Comparison of ENCODE assay signal across 8 mouse cellular contexts in the genomic region with DNA sequence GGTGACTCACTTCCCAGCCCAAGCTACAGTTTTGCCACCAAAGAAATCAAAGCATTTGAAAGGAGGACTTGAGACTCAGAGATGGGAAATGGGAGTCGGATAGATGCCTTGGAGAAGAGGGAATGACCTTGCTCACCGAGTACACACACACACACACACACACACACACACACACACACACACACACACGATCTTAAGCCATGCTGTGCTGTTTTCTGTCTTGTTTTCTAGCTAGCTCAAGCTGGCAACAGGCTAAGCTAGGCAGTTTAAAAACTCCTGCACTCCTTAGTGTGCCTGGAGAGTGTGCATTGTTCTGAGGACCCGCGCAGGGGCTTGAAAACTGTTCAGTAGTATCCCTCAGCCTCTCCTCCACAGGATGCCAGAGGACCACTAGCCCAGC. TPM values are rescaled to one million over a fixed set of nuclear protein-coding genes. Genes with fewer than 3 reads are reported as not detected.
DNase-seq lines count a peak whose midpoint lies in the region.

No protein-coding gene starts in this region.

- no peaks in the 10 kb centered on the region for H3K36me3 ChIP-seq in heart, embryonic 10.5 days
- no peaks in the 10 kb centered on the region for H3K36me3 ChIP-seq in midbrain, embryonic 10.5 days

- H3K27me3 ChIP-seq in heart, embryonic 10.5 days (ENCODE audit: insufficient read depth, poor library complexity, severe bottlenecking) = peaks cover 6% of the 10 kb centered on the region; the same call in 1 of the 2 replicates
- peaks cover 25% of the 10 kb centered on the region for H3K27me3 ChIP-seq in midbrain, embryonic 10.5 days (ENCODE audit: low read depth, poor library complexity, severe bottlenecking)

- DNase-seq in heart, embryonic 10.5 days (ENCODE audit: low spot score) = peak; percentile 72
- no peak for DNase-seq in heart, adult 9 months (ENCODE audit: low spot score in 2 of 2)
- peak; percentile 30 for DNase-seq in right cerebral cortex, postnatal 25 days
- no peak for DNase-seq in right cerebral cortex, postnatal 4 days
- no peak for DNase-seq in midbrain, embryonic 10.5 days (ENCODE audit: low spot score)
- no peak for DNase-seq in testis, postnatal 14 days (ENCODE audit: low spot score)
- DNase-seq in lung, postnatal 4 days = no peak
- DNase-seq in urinary bladder, postnatal 36 days (ENCODE audit: low spot score in 2 of 2) = no peak

- no peak overlapping the region for H3K27ac ChIP-seq in heart, embryonic 10.5 days
- no peak overlapping the region for H3K27ac ChIP-seq in midbrain, embryonic 10.5 days (replicated peaks)

- 69% methylated on average over 5 of the region's 5 CpGs for WGBS in heart, embryonic 10.5 days
- 56% methylated on average over 5 of the region's 5 CpGs for WGBS in midbrain, embryonic 10.5 days

- peaks cover 16% of the 10 kb centered on the region; the same call in 1 of the 2 replicates for H3K4me1 ChIP-seq in heart, embryonic 10.5 days
- H3K4me1 ChIP-seq in midbrain, embryonic 10.5 days = peaks cover 23% of the 10 kb centered on the region

- 0 out of 2 replicates have a peak overlapping the region, but pooled peaks have one; percentile 66 for H3K4me3 ChIP-seq in heart, embryonic 10.5 days
- H3K4me3 ChIP-seq in midbrain, embryonic 10.5 days = peak overlapping the region; percentile 58; the same call in 1 of the 2 replicates

- no peaks in the 10 kb centered on the region for H3K9me3 ChIP-seq in heart, embryonic 10.5 days
- no peaks in the 10 kb centered on the region for H3K9me3 ChIP-seq in midbrain, embryonic 10.5 days (replicated peaks)

RNA-seq across cellular contexts. Expression of a gene that starts 1.2 kb away (rescaled TPM):
- polyA plus RNA-seq in heart, embryonic 10.5 days (2016; fragmentation: Nextera tagmentation; extraction: Ambion mirVana) = 1.8 TPM in 2 replicates
- 0.33 and 1.1 TPM in 2 replicates for polyA plus RNA-seq in midbrain, embryonic 10.5 days (2016; fragmentation: Nextera tagmentation; extraction: Ambion mirVana)

Comparison
In these comparisons a context has a peak if more than half of its experiments do, and no peak if none do; other contexts are left out.
1. DNase-seq: peak in heart, embryonic 10.5 days (single experiment) and right cerebral cortex, postnatal 25 days (single experiment); none in heart, adult 9 months (0 of 2), right cerebral cortex, postnatal 4 days (single experiment), midbrain, embryonic 10.5 days (single experiment), testis, postnatal 14 days (single experiment), lung, postnatal 4 days (0 of 2) and urinary bladder, postnatal 36 days (0 of 2).